Mouse (Mus musculus) kidney, adult 2 months (tissue): Measurements from ENCODE around the gene Slc35a5. TPM values are rescaled to one million over a fixed set of nuclear protein-coding genes. Genes with fewer than 3 reads are reported as not detected.

Source experiments
- DNase-seq: peaks from one replicate; pipeline ENCODE4 v3.0.0; 2021
- H3K27ac ChIP-seq: fragments of 200-500 bp; 2 replicates; pipeline ENCODE4 v1.5.1; 2012; ENCODE audit warnings: low read depth, low read length, control low read depth, inconsistent platforms; ENCODE audit not compliant: insufficient read depth
- H3K27me3 ChIP-seq: fragments of 200-500 bp; replicated peaks from 2 replicates; pipeline ENCODE4 v1.6.1; 2012; ENCODE audit warnings: mild to moderate bottlenecking, moderate library complexity, low read length, inconsistent platforms; ENCODE audit not compliant: control insufficient read depth, insufficient read depth
- H3K36me3 ChIP-seq: fragments of 200-500 bp; 2 replicates; pipeline ENCODE4 v1.6.1; 2012; ENCODE audit warnings: mild to moderate bottlenecking, moderate library complexity, low read length, inconsistent platforms; ENCODE audit not compliant: control insufficient read depth, insufficient read depth
- H3K4me1 ChIP-seq: fragments of 200-500 bp; 2 replicates; pipeline ENCODE4 v1.6.1; 2011; ENCODE audit warnings: low read length; ENCODE audit not compliant: control insufficient read depth, insufficient read depth
- H3K4me3 ChIP-seq: fragments of 200-500 bp; 2 replicates; pipeline ENCODE4 v1.5.1; 2011; ENCODE audit warnings: mild to moderate bottlenecking, low read depth, low read length, control low read depth; ENCODE audit not compliant: insufficient read depth
- CTCF ChIP-seq: fragments of 200-500 bp; conservative IDR thresholded peaks from 2 replicates; pipeline ENCODE4 v1.5.1; 2011; ENCODE audit warnings: low read depth, mild to moderate bottlenecking, control low read depth, low read length, moderate library complexity, mixed read lengths; ENCODE audit not compliant: insufficient read depth, insufficient read length
- POLR2A ChIP-seq: fragments of 200-500 bp; IDR thresholded peaks from one replicate; pipeline ENCODE4 v1.6.1; 2011; ENCODE audit warnings: low read depth, low read length, control low read depth
- WGBS: fragments of 180-500 bp; shearing (Covaris S2); methylation state at CpG from one replicate; pipeline ENCODE4 v1.1.7; 2018; 5-methylcytosine and 5-hydroxymethylcytosine counted together
- polyA plus RNA-seq: library from polyadenylated mRNA; depleted of rRNA; stranded (reverse); fragments of >200 nt; gene quantifications from 2 replicates; pipeline ENCODE4 v1.2.3, GENCODE M21; 2012

The Slc35a5 gene
- polyA plus RNA-seq, 1 experiment: 24.9 TPM

DNA sequence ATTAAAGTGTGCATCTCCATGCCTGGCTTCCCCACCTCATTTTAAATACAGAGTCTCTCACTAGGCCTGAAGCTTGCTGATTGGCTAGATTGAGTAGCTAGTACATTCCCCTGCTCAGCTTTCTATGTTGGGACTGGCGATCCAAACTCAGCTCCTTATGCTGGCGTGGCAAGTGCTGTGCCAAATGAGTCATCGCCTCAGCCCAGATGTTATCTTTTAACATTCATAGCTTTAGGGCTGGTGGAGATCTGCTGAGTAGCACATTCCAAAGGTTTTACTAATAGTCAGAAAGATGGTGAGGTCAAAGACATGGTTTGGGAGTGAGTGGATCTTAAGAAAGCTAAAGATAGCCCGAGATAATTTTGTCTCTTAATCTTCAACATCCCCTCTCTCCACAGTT, 48.0 kb downstream of the Slc35a5 start:
- TF ChIP-seq CTCF (no peak), POLR2A (no peak)
- no peaks in the 10 kb centered on the region for H3K36me3 ChIP-seq
- 25% methylated on average over 4 of the region's 4 CpGs for WGBS

DNA sequence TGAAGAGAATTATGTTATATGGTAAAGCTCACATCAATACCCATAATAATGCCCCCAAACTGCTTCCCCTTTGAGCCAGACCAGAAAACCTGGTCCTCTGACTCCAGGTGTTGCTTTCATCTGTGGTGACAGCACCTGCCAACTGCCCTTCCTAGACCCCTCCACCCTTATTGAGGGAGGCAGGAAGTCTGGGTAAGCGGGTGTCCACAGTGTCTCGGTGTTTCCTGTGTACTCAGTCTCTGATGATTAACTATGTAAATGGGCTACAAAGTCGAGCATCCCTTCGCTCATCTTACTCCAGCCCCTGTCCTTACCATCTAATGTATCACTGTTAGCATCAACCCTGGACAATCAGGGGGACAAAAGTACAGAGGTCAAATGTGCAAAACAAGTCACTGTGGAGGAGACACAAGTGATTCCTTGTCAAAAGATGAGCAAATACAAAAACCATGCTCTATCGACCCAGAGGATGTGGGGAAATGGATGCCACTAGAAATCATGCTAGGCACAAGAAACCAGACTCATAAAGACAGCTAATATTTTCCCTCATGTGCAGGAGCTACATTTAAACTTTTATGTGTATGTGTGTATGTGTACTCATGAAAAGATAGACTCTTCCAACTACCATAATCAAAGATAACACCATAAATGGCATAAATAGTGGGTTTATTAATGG, 50.2 kb downstream of the Slc35a5 start:
- no peak for DNase-seq
- no peak overlapping the region for H3K27ac ChIP-seq
- 45% methylated on average over 5 of the region's 5 CpGs for WGBS
- H3K36me3 ChIP-seq: no peaks in the 10 kb centered on the region
- TF ChIP-seq POLR2A: no peak
- no peak for TF ChIP-seq CTCF
- no peaks in the 10 kb centered on the region for H3K27me3 ChIP-seq
- H3K4me1 ChIP-seq: no peaks in the 10 kb centered on the region; the same call in 1 of the 2 replicates
- no peak overlapping the region for H3K4me3 ChIP-seq

More for the DNA sequence above, 48.0 kb downstream of the Slc35a5 start:
- no peak overlapping the region for H3K4me3 ChIP-seq
- no peaks in the 10 kb centered on the region for H3K27me3 ChIP-seq
- peak; percentile 72 for DNase-seq
- H3K27ac ChIP-seq: no peak overlapping the region; the same call in 1 of the 2 replicates
- H3K4me1 ChIP-seq: no peaks in the 10 kb centered on the region; the same call in 1 of the 2 replicates

GRCm38 (mm10) chr16:45104993-45105392, 53.5 kb downstream of the Slc35a5 start:
- WGBS: 45% methylated on average over 3 of the region's 3 CpGs
- Histone ChIP-seq H3K4me1 (no peaks in the 10 kb centered on the region), H3K27me3 (no peaks in the 10 kb centered on the region; the same call in 1 of the 2 replicates), H3K36me3 (no peaks in the 10 kb centered on the region), H3K27ac (no peak overlapping the region), H3K4me3 (no peak overlapping the region)
- no peak for DNase-seq
- TF ChIP-seq POLR2A (no peak), CTCF (no peak)

DNA sequence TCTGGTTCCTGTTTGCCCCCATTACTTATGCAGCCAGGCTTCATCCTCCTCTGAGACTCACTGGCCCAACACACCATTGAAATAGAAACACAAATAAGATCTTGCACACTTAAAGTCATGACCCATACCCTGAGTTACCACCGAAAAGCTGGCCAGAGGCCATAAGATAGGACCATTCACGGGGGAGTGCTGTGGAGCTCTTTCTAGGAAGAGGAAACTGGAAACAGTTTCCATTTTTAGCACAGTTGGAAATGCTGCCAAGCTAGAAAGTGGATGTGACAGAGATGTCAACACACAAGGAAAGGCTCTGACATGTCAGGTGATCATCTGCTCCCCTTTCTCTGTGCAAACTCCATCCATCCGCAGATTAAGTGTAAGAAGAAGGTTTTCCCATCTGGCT, 57.6 kb downstream of the Slc35a5 start:
- WGBS: 37% methylated on average over 3 of the region's 3 CpGs
- Histone ChIP-seq H3K27ac (no peak overlapping the region), H3K4me3 (no peak overlapping the region), H3K27me3 (no peaks in the 10 kb centered on the region; the same call in 1 of the 2 replicates), H3K4me1 (no peaks in the 10 kb centered on the region), H3K36me3 (no peaks in the 10 kb centered on the region)
- DNase-seq: no peak
- TF ChIP-seq POLR2A (no peak), CTCF (no peak)

GRCm38 (mm10) chr16:45098886-45099210, 59.7 kb downstream of the Slc35a5 start:
- Histone ChIP-seq H3K27me3 (no peaks in the 10 kb centered on the region; the same call in 1 of the 2 replicates), H3K36me3 (no peaks in the 10 kb centered on the region), H3K4me3 (0 out of 2 replicates have a peak overlapping the region, but pooled peaks have one; percentile 5), H3K27ac (no peak overlapping the region), H3K4me1 (no peaks in the 10 kb centered on the region)
- no peak for TF ChIP-seq CTCF
- TF ChIP-seq POLR2A: no peak
- DNase-seq: no peak
- 34% methylated on average over 6 of the region's 6 CpGs for WGBS

DNA sequence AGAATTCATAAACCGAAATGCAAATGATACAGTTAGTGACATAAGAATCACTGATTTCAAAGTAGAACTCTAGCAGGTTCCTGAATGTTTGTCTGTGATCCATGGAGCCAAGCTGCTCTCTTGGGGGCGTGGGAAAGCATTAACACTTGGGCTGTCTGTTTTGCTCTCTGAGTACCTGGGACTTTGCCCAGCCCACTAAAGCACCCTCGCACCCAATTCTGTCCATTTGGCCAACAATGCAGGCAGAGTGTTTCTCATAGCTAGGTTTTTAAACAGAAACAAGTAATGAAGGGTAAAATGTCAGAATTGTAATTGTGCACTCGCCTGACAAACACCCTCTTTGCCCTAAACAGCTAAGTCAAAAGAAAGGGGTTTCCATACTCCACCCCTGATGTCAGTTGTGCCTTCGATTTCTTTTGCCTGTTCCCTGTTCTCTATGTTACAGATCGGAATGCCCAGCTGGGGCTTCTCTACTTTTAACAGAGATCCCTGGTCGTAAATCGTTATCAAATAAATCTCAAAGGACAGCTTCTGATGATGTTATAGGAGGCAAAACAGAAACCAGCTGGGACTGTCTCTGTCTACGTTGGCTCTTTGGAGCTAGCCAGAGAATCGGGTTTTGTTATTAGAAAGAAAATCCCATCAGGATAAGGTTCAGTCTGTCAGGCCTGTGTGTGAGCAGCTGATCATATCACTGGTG, 60.2 kb downstream of the Slc35a5 start:
- no peaks in the 10 kb centered on the region; the same call in 1 of the 2 replicates for H3K27me3 ChIP-seq
- DNase-seq: no peak
- no peak overlapping the region for H3K27ac ChIP-seq
- H3K36me3 ChIP-seq: no peaks in the 10 kb centered on the region
- 0 out of 2 replicates have a peak overlapping the region, but pooled peaks have one; percentile 5 for H3K4me3 ChIP-seq
- TF ChIP-seq POLR2A (no peak), CTCF (no peak)
- H3K4me1 ChIP-seq: no peaks in the 10 kb centered on the region
- WGBS: 37% methylated on average over 10 of the region's 10 CpGs

- 87% methylated on average over 2 of the region's 2 CpGs for WGBS
- TF ChIP-seq CTCF (no peak), POLR2A (no peak)
- no peak for DNase-seq
- Histone ChIP-seq H3K27ac (no peak overlapping the region), H3K36me3 (no peaks in the 10 kb centered on the region), H3K27me3 (no peaks in the 10 kb centered on the region; the same call in 1 of the 2 replicates), H3K4me3 (no peak overlapping the region), H3K4me1 (no peaks in the 10 kb centered on the region)
Measured at GRCm38 (mm10) chr16:45097467-45097866, 61.0 kb downstream of the Slc35a5 start.
